Mouse (Mus musculus) forebrain, embryonic 16.5 days (tissue): Measurements from ENCODE around the gene Nop16. TPM values are rescaled to one million over a fixed set of nuclear protein-coding genes. Genes with fewer than 3 reads are reported as not detected.
A peak's percentile ranks its signal among the peaks of the same experiment; 100 is the strongest.

Source experiments
- ATAC-seq: fragments of 200-750 bp; cut with Nextera tagmentation; 2 replicates; pipeline ENCODE4 v1.8.0; 2017; ENCODE audit warnings: mild to moderate bottlenecking, moderate library complexity
- H3K27ac ChIP-seq: fragments of 300-500 bp; sonication (generic); 2 replicates; pipeline ENCODE4 v1.5.1; 2014; ENCODE audit warnings: low read length, control low read depth
- H3K27me3 ChIP-seq: fragments of 300-500 bp; sonication (generic); replicated peaks from 2 replicates; pipeline ENCODE4 v1.6.1; 2014; ENCODE audit warnings: low read length; ENCODE audit not compliant: control insufficient read depth, insufficient read depth
- H3K36me3 ChIP-seq: fragments of 300-500 bp; sonication (generic); 2 replicates; pipeline ENCODE4 v1.6.1; 2014; ENCODE audit not compliant: control insufficient read depth, insufficient read depth
- H3K4me1 ChIP-seq: fragments of 300-500 bp; sonication (generic); replicated peaks from 2 replicates; pipeline ENCODE4 v1.6.1; 2014; ENCODE audit warnings: low read length; ENCODE audit not compliant: control insufficient read depth, insufficient read depth
- H3K4me2 ChIP-seq: fragments of 300-500 bp; sonication (generic); 2 replicates; pipeline ENCODE4 v1.6.1; 2014; ENCODE audit warnings: mild to moderate bottlenecking, low read length, control low read depth
- H3K4me3 ChIP-seq: fragments of 300-500 bp; sonication (generic); replicated peaks from 2 replicates; pipeline ENCODE4 v1.5.1; 2014; ENCODE audit warnings: mild to moderate bottlenecking, low read length, control low read depth
- H3K9ac ChIP-seq: fragments of 300-500 bp; sonication (generic); replicated peaks from 2 replicates; pipeline ENCODE4 v1.6.1; 2014; ENCODE audit warnings: low read depth, low read length, control low read depth
- H3K9me3 ChIP-seq: fragments of 300-500 bp; sonication (generic); 2 replicates; pipeline ENCODE4 v1.6.1; 2016; ENCODE audit warnings: low read length; ENCODE audit not compliant: control insufficient read depth
- WGBS: fragments of 180-500 bp; shearing (Covaris S2); extraction: QIAGEN DNeasy Blood & Tissue Kit; methylation state at CpG from one replicate; pipeline ENCODE4 v1.1.7; 2014; 5-methylcytosine and 5-hydroxymethylcytosine counted together
- polyA plus RNA-seq: library from polyadenylated mRNA; unstranded; fragments of >200 nt; fragmentation: Nextera tagmentation; extraction: Ambion mirVana; gene quantifications from 2 replicates; pipeline ENCODE4 v1.2.1, GENCODE M21; 2015

Gene Nop16
- polyA plus RNA-seq, 1 experiment from 2014 or later = 69.8 TPM

DNA sequence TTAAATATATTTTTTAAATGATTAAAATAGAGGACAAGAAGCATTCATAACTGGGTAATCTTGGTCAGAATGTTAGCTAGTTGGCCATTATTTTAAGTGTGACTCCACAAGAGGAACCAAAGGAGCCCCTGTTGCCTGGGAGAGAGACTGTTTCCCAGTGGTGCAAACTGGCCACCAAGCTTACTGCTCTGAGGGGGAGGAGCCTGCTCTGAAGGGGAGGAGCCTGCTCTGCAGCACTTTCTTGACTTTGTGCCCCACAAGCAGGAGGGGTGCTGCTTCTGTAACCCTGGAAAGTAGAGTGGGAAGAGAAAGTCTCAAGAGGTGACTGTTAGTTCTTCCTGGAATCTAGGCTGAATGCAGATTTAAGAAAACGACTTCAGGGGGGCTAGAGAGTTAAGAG lies 20.6 kb downstream of the Nop16 start:
- Histone ChIP-seq H3K36me3 (no peaks in the 10 kb centered on the region), H3K4me2 (no peak overlapping the region), H3K27ac (no peak overlapping the region), H3K4me1 (peaks cover 8% of the 10 kb centered on the region), H3K9ac (no peak overlapping the region), H3K27me3 (no peaks in the 10 kb centered on the region; the same call in 1 of the 2 replicates), H3K4me3 (no peak overlapping the region), H3K9me3 (no peaks in the 10 kb centered on the region)
- no peak for ATAC-seq
- whole genome bisulfite sequencing = 67% methylated on average over 1 of the region's 1 CpGs

DNA sequence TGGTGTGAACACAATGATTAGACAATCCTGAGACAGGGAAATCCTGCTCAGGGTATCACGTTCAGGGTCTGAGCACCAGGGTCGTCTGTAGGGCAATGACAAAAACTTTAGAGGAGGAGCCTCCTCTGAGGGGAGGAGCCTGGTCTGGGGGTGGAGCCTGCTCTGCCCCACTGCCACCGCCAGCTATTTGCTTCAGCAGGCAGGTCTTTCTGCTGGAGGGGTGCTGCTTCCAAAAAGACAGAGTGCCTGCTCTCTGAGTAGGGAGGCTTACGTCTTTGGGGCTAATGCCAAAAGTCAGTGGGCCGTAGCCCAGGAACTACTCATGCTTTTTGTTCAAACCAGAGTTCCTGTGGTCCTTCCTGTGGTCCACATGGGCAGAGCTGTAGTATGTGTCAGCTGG lies 21.5 kb downstream of the Nop16 start:
- Histone ChIP-seq H3K27me3 (no peaks in the 10 kb centered on the region), H3K9ac (no peak overlapping the region), H3K4me3 (no peak overlapping the region), H3K27ac (no peak overlapping the region), H3K4me2 (no peak overlapping the region), H3K9me3 (no peaks in the 10 kb centered on the region), H3K36me3 (no peaks in the 10 kb centered on the region), H3K4me1 (peaks cover 15% of the 10 kb centered on the region)
- WGBS = 37% methylated on average over 5 of the region's 5 CpGs
- no peak for ATAC-seq

DNA sequence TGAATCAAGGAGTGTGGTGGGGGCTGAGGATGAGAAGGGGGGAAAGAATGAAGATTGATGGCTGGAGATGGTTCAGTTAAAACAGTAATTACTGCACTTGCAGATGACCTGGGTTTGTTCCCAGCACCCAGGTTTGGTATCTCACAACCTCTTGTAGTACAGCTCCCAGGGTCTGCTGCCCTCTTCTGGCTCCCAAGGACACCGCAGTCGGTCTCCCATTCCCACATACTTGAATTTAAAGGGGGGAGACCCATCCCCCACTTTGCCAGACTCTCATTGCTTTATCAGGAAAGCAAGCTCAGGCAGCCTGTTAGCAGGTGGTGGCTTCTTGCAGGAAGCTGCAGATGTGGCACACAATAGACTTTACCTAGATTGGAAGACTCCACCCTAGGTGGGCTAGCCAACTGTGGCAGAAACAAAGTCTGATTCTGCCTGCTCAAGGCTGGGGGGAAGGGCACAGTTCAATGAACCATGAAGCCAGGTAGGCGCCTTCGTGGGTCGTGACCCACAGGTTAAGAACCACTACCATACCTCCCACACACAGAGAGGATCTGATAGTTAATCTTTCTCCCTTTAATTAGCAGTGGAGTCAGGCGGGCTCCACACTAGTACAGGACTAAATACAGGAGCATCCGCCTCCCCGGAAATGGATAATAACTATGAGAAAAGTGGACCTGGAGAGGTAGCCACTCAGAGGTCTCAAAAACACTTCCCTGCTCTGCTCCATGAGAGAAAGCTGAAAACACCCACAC lies 24.1 kb downstream of the Nop16 start:
- H3K4me1 ChIP-seq = peaks cover 18% of the 10 kb centered on the region
- peak; percentile 45 for ATAC-seq

DNA sequence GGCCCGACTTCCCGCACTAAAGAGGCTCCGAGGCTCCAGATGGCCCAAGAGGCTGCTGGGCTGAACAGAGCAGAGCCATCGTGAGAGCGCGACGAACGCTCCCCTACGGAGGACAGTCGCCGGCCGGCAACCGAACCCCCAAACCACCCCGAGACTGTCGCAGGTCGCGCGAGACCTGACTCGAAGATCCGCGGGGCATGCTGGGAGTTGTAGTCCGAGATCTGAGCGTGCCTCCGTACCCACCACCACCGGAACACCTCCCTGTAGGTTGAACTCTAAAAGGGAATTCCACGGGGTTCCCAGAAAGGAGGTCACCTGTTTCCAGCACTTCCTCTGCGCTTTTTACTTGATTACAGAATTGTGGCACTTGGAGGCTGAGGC lies 24.7 kb downstream of the Nop16 start, which contains the start of gene 4833439L19Rik:
Gene 4833439L19Rik (minus strand): TSS at position 235 of the 381 bp plus-strand sequence.
- H3K27ac ChIP-seq = peak within 1 kb of the TSS; percentile 74
- H3K9ac ChIP-seq = peak within 1 kb of the TSS; percentile 98
- peaks cover under 1% of the 10 kb centered on the region; the same call in 1 of the 2 replicates for H3K36me3 ChIP-seq
- peak within 1 kb of the TSS; percentile 95 for H3K4me3 ChIP-seq
- no peaks in the 10 kb centered on the region for H3K9me3 ChIP-seq
- 0% methylated on average over 27 of the region's 27 CpGs for WGBS
- peaks cover 18% of the 10 kb centered on the region for H3K4me1 ChIP-seq
- peak; percentile 99 for ATAC-seq
- no peaks in the 10 kb centered on the region for H3K27me3 ChIP-seq
- H3K4me2 ChIP-seq = peak within 1 kb of the TSS; percentile 76

More for the DNA sequence above, 24.1 kb downstream of the Nop16 start:
- H3K4me2 ChIP-seq = peak overlapping the region; percentile 76
- no peaks in the 10 kb centered on the region for H3K27me3 ChIP-seq
- peak overlapping the region; percentile 98; the same call in 1 of the 2 replicates for H3K9ac ChIP-seq
- 37% methylated on average over 8 of the region's 8 CpGs for WGBS
- H3K9me3 ChIP-seq = no peaks in the 10 kb centered on the region
- H3K36me3 ChIP-seq = no peaks in the 10 kb centered on the region; the same call in 1 of the 2 replicates
- H3K27ac ChIP-seq = peak overlapping the region; percentile 41; the same call in 1 of the 2 replicates
- H3K4me3 ChIP-seq = peak overlapping the region; percentile 95

DNA sequence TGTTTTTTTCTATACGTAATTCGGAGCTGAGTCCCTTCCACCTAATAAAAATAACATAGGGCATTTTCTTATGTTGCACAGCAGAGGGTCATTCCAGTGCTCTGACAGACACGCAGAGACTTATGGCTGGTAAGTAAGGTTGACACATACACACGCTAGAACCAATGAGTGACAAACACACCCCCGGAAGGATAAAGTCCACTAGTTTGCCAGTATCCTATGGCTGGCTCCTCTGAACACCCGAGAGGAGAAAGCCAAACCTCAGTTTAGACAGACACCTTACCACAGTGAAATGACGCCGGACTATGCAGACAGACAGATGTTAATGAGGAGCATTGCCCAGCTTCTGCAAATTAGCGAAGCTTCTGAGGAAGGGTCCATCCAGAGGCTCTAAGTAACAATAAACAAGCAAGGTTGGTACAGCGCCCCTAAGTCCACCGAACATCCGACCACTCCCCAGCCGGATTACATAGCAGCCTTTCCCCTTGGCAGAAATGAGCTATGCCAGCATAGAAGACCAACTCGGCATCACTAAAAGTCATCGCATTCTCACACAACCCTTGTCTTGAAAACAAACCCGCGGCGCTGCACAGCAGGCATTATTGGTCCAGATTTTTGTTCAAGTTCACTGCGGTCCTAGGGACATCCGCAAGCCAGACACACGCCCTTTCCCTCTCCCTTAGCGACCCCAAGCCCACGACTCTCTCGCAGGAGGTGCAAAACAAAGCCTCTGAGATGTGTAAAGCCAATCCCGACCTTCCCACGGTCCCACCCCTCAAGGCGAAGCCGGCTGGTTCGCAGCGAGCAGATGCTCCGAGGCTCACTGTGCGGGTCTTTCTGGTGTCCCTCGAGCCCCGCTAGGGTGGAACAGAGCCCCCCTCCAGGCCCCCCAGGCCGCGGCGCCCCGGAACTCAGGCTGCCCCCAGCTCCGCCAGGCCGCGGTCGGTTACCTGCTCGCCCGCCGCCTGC lies 25.4 kb downstream of the Nop16 start:
- ATAC-seq = peak; percentile 65
- H3K9ac ChIP-seq = peak overlapping the region; percentile 98
- H3K36me3 ChIP-seq = peaks cover 5% of the 10 kb centered on the region; the same call in 1 of the 2 replicates
- no peaks in the 10 kb centered on the region for H3K27me3 ChIP-seq
- WGBS = 11% methylated on average over 45 of the region's 45 CpGs
- peak overlapping the region; percentile 62 for H3K4me2 ChIP-seq
- peaks cover 18% of the 10 kb centered on the region for H3K4me1 ChIP-seq
- peak overlapping the region; percentile 74 for H3K27ac ChIP-seq
- no peaks in the 10 kb centered on the region for H3K9me3 ChIP-seq
- H3K4me3 ChIP-seq = peak overlapping the region; percentile 95

DNA sequence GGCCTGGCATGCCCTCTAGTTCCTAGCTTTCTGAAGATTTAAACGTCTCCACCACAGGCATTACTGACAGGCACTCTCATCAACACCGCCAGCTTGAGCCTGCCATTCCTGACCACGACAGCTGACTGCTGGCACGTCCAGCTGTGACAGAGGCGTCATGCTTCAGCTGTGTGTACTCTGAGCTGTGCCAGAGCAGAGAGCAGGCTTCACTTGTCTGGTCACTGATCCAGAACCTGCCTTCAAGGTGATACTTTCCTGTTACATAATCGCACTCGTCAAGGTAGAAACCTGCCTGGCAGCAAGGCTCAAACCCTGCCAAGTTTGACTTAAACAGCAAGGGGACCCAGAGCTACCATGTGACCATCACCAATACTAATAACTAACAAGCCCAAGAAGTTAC lies 27.3 kb downstream of the Nop16 start:
- no peak for ATAC-seq
- WGBS = 82% methylated on average over 7 of the region's 7 CpGs
- H3K27ac ChIP-seq = no peak overlapping the region

DNA sequence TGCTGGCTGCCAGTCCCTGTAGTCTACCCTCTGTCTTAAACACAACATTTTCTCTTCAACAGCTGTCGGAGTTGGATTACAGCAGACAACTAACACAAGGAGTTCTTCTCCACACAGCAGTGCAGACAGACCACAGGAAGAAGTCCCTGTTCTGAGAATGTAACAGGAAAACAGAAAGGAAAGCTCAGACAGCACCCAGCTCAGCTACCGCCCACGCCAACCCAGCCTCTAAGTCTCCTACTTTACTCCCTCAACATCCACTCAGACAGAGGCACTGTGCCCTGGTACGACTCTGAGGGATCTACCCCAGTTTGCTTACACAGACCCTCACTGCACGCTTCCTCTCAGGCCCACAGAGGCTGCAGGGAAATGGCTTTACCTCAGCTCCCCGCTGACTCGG lies 29.3 kb downstream of the Nop16 start:
- H3K36me3 ChIP-seq = peaks cover 29% of the 10 kb centered on the region
- no peak overlapping the region for H3K9ac ChIP-seq
- 90% methylated on average over 7 of the region's 7 CpGs for WGBS
- no peaks in the 10 kb centered on the region for H3K27me3 ChIP-seq
- H3K27ac ChIP-seq = no peak overlapping the region
- no peak overlapping the region for H3K4me3 ChIP-seq
- H3K4me1 ChIP-seq = peaks cover 18% of the 10 kb centered on the region
- no peak for ATAC-seq
- no peak overlapping the region for H3K4me2 ChIP-seq
- H3K9me3 ChIP-seq = no peaks in the 10 kb centered on the region

More for the DNA sequence above, 27.3 kb downstream of the Nop16 start:
- Histone ChIP-seq H3K36me3 (peaks cover 24% of the 10 kb centered on the region), H3K4me3 (no peak overlapping the region), H3K9ac (no peak overlapping the region), H3K4me2 (no peak overlapping the region), H3K9me3 (no peaks in the 10 kb centered on the region), H3K4me1 (peaks cover 18% of the 10 kb centered on the region), H3K27me3 (no peaks in the 10 kb centered on the region)

DNA sequence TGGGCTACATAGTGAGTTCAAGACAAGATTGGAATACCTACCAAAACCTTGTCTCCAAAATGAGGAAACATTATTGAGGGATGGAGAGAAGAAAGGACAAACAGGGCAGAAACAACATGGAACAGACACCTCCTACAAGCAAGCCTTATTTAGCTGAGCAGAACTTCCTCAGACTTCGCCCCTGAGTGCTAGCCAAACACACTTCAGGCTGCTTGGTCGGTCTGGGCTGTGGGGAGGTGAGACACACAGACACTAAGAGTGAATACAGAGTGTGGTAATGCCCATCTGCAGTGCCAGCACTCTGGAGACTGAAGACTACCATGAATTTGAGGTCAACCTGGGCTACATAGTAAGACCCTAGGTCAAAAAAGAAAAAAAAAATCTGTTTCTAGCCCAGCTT lies 30.2 kb downstream of the Nop16 start:
- Histone ChIP-seq H3K4me2 (no peak overlapping the region), H3K27me3 (no peaks in the 10 kb centered on the region), H3K27ac (no peak overlapping the region), H3K9me3 (no peaks in the 10 kb centered on the region), H3K36me3 (peaks cover 29% of the 10 kb centered on the region), H3K4me3 (no peak overlapping the region), H3K9ac (no peak overlapping the region), H3K4me1 (peaks cover 15% of the 10 kb centered on the region)
- 90% methylated on average over 2 of the region's 2 CpGs for WGBS
- ATAC-seq = no peak

DNA sequence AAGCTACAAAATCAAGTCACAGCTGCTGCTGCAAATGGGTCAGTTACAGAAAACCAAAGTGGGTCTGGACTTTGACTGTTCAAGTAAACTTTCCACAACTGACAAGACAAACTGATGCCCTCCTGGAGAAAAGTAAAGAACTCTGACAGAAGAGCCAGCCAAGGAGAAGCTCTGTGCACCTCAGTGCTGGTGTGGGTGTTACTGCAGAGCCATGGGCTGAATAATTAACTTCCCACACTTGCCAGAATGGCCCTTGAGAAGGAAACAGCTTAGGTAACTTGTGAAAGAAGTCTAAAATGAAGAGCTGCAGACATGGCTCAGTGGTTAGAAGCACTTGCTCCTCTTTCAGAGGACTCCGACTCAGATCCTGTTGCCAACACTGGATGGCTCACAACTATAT lies 32.2 kb downstream of the Nop16 start:
- peaks cover 38% of the 10 kb centered on the region for H3K36me3 ChIP-seq
- ATAC-seq = no peak

More for the DNA sequence above, 32.2 kb downstream of the Nop16 start:
- Histone ChIP-seq H3K27ac (no peak overlapping the region), H3K4me2 (no peak overlapping the region), H3K9ac (no peak overlapping the region), H3K4me1 (0 out of 2 replicates have a peak, but pooled peaks cover 2% of the 10 kb centered on the region), H3K4me3 (no peak overlapping the region), H3K27me3 (no peaks in the 10 kb centered on the region), H3K9me3 (no peaks in the 10 kb centered on the region)
- WGBS = 100% methylated on average over 1 of the region's 1 CpGs
